Mouse (Mus musculus): ENCODE results near the gene Hs6st2. TPM values are rescaled to one million over a fixed set of nuclear protein-coding genes. Genes with fewer than 3 reads are reported as not detected.
A peak's percentile ranks its signal among the peaks of the same experiment; 100 is the strongest.

The Hs6st2 gene
- total RNA-seq (2021) = 10 to 100 TPM; 69.8 to 79.8 TPM

DNA sequence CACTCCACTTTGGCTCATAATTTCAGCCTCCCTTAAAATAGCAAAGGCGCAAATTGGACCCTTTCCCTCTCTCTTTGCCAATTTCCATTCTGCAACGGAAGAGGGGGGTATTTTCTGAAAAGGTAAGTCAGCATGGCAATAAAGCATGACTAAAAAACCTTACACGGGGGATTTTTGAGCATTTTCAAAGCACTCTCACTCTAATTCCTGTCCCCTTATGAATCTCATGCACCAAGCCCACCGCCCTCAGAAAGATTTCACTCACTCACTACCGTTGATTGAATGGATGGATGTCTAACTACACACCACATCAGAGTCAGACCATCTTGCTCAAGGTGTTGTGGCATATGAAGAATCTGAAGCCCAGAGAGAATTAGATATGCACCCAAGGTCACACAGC lies at the start of gene Hs6st2:
Gene Hs6st2, minus strand, starts transcription at position 101 of the 400 bp plus-strand sequence.
- intact Hi-C loops (cut with DNase I) = no loop called here
- DNase-seq = no peak

DNA sequence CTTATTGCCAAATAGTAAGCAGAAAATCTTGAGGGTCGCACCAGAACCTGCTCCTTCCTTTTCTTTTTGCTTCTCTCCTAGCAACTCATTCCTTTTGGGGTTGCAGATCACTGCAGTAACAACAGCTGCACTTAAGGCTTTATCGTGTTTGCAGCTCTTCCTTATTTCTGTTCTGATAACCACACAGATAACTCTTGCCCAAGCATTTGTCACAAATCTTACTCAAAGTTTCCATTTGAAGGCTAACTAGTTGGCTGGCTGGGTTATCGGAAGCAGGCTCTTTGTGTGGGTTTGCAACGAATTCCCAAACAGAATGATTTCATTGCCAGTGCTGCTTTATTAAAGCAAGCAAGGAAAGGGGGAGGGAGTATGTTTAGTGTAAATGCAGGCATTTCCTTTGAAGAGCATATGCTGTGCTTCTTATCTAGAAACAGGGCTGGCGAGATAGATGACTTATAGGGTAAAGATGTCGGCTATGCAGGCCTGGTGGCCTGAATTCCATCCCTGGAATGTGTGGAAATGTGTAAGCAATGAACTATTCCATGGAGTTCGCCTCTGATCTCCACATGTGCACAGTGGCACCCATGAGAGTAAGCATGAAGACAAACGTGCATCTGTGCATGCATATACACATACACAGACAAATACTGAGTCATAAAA lies 32.6 kb upstream of the Hs6st2 start:
- intact Hi-C loops (cut with DNase I) = no loop called here

DNA sequence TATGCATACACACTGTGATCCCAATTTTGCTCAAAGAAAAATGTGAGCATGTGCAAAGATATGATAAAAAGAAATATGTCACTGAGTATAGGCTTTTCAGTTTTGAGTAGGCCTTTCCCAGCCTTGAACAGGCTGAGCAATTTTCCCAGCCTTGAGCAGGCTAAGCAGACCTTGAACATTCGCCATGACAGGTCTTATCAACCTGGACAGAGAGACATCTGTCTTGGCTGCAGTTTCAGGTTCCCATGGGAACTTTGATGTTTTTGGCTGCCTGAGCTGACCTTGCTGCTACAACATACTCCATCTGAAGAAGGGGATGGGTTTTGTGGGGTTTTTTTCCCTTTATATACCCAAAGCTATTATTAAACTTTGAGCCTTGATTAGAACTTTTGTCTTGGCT lies 31.3 kb upstream of the Hs6st2 start:
- DNase-seq = no peak
- intact Hi-C loops (cut with DNase I) = no loop called here

More for the DNA sequence above, 32.6 kb upstream of the Hs6st2 start:
- DNase-seq = no peak

- DNase-seq = no peak
- intact Hi-C loops (cut with DNase I) = no loop called here
Observed at GRCm38 (mm10) chrX:51702823-51703222, 21.2 kb upstream of the Hs6st2 start.

DNA sequence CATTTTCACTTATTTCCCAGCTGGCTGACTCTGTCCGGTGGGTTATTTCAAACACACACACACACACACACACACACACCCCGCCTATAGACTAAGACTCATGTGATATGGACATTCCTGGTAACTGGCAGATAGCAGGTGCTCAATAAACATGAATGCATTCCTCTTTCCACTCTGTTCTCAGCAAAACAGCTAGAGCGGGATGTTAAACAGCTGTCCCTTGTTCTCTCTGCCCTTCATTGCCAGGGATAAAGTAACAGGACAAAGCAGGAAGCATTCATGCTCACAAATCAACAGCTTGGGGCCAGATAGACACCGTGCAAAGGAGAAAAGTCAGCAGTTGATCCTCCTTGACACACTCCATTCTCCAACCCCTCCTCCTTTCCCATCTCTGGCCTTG lies 17.4 kb upstream of the Hs6st2 start:
- intact Hi-C loops (cut with DNase I) = no loop called here
- no peak for DNase-seq

- DNase-seq = no peak
- intact Hi-C loops (cut with DNase I) = no loop called here
Observed at GRCm38 (mm10) chrX:51686048-51686949, 4.6 kb upstream of the Hs6st2 start.

DNA sequence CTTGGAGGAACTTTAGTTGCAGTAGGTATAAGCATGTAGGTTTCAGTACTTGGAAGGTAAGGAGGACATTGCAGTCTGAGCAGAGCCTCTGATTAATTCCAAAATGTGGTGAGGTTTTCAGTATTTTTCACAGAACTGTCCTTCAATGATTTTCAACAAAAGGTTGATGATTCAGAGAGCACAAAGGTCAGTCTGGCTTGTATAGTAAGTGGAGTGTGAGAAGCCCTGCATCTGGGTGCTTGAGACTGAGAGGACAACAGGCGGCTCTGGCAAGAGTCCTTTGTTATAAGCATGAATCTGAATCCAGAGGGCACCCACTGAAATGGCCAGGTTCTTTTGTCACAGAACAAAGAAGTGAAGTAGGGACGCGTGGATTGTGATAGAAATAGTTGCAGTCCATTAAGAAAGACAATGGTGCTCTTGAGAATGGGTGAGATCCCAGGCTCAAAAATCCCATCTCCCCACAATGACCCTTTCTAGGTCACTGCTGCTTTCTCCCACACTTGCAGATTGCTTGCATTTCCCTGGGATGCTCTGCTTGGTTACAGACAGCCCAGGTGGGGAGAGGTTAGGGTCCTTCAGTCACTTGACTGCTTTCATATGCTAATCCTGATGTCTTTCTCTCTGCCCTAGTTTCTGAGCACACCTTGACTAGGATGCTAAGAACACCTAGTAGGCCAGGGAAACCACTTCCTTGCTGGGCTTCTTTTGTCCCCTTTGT lies 2.8 kb upstream of the Hs6st2 start:
- DNase-seq = no peak
- intact Hi-C loops (cut with DNase I) = no loop called here

- intact Hi-C loops (cut with DNase I) = no loop called here
- DNase-seq = peak; percentile 62
Observed at GRCm38 (mm10) chrX:51681170-51681667, 437 bp downstream of the Hs6st2 start.

GRCm38 (mm10) chrX:51680428-51681169 lies 1.1 kb downstream of the Hs6st2 start:
- intact Hi-C loops (cut with DNase I) = no loop called here
- DNase-seq = peak; percentile 55

DNA sequence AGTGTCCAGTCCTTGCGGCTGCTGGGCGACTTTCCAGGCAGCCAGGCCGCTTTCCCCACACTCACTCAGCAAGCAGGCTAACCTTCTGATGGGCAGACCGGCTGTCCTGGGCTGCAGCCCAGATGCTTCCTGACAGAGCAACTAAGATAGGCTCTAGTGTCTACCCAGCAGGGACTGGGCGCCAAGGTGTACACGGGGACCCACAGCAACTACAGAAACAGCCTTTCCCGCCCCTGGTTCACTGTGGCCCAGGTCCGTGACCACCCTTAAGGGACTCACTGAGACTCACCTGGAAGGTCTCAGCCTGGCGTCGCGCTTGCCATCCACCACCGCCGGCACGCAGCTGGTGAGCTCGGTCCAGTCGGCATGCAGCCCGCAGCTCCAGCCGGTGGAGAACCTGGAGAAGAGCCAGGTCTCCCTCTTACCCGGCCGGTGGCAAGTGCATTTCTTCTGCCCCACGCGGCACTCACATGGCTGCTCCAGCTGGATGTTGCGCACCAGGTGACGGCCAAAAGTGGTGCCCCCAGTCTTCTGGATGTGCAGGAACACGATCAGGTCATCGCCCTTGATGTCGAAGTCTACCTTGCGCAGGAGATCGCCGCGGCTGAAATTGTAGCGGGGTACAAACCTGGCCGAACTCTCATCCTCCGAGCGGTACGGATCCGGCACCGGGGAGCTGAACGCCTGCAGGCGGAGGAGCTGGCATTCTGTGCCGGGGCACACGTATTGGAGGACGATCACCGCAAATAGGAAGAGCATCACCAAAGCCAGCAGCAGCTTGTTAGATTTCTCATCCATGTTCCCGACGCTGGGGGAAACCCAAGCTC lies 1.8 kb downstream of the Hs6st2 start:
- DNase-seq = peak; percentile 32
- intact Hi-C loops (cut with DNase I) = no loop called here

- peak; percentile 40 for DNase-seq
- intact Hi-C loops (cut with DNase I) = no loop called here
Observed at GRCm38 (mm10) chrX:51658236-51658635, 23.4 kb downstream of the Hs6st2 start.

DNA sequence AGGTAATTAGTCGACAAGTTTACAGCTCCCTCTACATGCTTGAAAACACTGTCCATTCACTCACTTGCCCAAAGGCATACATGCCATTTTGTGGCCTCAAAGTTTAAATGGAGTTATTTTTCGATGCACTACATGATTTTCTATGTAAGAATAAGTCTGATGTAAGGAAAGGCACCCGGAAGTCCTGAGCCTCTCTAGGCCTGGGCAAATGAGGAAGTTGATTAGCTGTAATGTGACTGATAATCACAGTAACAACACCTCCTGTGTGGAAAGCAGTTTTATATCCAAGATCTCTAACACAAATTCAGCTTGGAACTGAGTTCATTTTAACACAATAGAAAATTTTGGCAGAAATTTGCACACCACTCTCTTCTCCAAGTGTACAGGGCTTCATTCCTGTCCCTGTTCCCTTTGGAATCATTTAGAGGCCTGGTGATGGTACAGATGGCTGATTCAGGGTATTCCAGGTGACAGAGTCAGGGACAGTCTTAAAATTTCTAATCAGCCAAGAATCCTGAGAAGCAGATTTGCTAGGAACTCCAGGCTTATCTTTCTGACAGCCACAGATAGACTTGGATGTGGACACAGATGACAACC lies 38.9 kb downstream of the Hs6st2 start:
- intact Hi-C loops (cut with DNase I) = no loop called here
- no peak for DNase-seq

DNA sequence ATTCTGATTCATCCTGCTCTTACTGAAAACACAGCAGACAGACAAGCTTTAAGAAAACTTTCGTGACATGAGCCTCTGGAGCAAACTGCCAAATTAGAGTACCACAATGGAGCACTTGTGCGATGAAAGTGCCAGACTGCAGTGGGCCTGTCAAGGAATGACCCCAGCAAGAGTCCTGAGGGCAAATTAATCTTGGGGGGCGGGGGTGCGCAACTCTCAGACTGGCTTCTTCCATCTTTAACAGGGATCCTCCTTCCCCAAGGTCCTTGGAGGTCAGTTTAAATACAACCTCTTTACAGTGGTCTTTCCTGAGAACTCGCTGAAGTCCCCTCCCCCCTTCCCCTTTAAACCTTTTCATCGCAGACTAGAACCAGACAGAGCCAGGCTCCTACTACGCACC lies 45.9 kb downstream of the Hs6st2 start:
- intact Hi-C loops (cut with DNase I) = no loop called here
- no peak for DNase-seq

- intact Hi-C loops (cut with DNase I) = no loop called here
- no peak for DNase-seq
Observed at GRCm38 (mm10) chrX:51631376-51631775, 50.3 kb downstream of the Hs6st2 start.

GRCm38 (mm10) chrX:51614384-51615004 lies 67.2 kb downstream of the Hs6st2 start:
- DNase-seq = peak; percentile 0
- intact Hi-C loops (cut with DNase I) = no loop called here

GRCm38 (mm10) chrX:51610743-51611142 lies 70.9 kb downstream of the Hs6st2 start:
- DNase-seq = no peak
- intact Hi-C loops (cut with DNase I) = no loop called here

GRCm38 (mm10) chrX:51606231-51606863 lies 75.3 kb downstream of the Hs6st2 start:
- intact Hi-C loops (cut with DNase I) = no loop called here
- DNase-seq = no peak

DNA sequence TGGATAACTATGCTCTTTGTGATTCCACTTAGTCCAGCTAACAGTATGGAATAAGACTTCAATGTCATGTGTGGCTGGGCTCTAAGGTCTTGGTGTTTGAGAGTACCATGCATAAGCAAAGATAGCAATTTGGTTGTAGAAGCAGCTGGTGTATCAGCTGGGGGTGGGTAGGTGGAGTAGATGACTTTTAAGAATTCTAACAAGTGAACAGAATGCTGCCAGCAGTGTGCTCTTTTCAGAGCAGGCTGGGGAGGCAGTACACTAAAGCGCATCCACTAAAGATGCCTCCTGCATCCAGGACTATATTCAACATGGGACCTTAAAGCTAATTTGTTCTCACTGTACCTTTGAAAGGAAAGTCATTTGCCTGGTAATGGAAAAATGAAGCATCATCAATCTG lies 88.9 kb downstream of the Hs6st2 start:
- intact Hi-C loops (cut with DNase I) = no loop called here
- no peak for DNase-seq

Data from left cerebral cortex, postnatal 4 days (tissue).